Mouse (Mus musculus) testis, adult 2 months (tissue): Measurements from ENCODE around the gene Pcgf3.

ENCODE experiments used
- CTCF ChIP-seq: fragments of 200-500 bp; IDR thresholded peaks from 2 replicates; pipeline ENCODE4 v1.5.1; 2012; ENCODE audit warnings: low read depth, mild to moderate bottlenecking, inconsistent platforms, low read length, moderate library complexity; ENCODE audit not compliant: control insufficient read depth, insufficient read depth, insufficient replicate concordance
- POLR2A ChIP-seq: fragments of 200-500 bp; IDR thresholded peaks from 2 replicates; pipeline ENCODE4 v1.6.1; 2012; ENCODE audit warnings: low read depth, mild to moderate bottlenecking, inconsistent platforms, low read length, moderate library complexity; ENCODE audit not compliant: control insufficient read depth

DNA sequence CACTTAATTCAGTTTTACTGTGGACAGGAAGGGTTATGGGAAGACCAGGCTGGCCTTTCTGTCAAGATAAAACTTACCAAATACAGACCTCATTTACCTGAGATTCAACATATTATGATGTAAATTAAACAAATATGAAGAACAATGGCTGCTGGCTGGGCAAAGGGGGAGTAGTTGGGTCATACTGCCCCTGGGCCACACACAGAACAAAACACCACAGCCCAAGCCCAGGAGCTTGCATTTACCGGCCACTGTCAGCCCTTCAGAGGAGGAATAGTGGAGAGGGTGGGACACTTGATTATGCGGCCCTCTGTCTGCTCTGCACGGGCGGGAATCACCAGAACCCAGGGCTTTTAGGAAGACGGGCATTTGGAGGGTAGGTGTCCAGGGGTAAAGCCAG is 57.9 kb downstream of the Pcgf3 start:
- TF ChIP-seq CTCF (no peak), POLR2A (no peak)
